Mouse (Mus musculus) liver, embryonic 14.5 days (tissue): ENCODE measurements around the gene Cfl1. TPM values are rescaled to one million over a fixed set of nuclear protein-coding genes. Genes with fewer than 3 reads are reported as not detected.

ENCODE experiments used
- ATAC-seq: fragments of 200-750 bp; cut with Nextera tagmentation; 2 replicates; pipeline ENCODE4 v1.8.0; 2017; ENCODE audit warnings: moderate number of reproducible peaks, mild to moderate bottlenecking, moderate library complexity; ENCODE audit not compliant: insufficient read depth
- DNase-seq, 3 experiments: peaks; one replicate each; pipeline ENCODE4 v3.0.0-alpha.2; 2012 to 2013; ENCODE audit warnings: low read depth in 3 of 3, low spot score in 3 of 3
- H3K27ac ChIP-seq: fragments of 300-500 bp; sonication (generic); 2 replicates; pipeline ENCODE4 v1.5.1; 2014; ENCODE audit warnings: moderate library complexity, mild to moderate bottlenecking, control low read depth, inconsistent platforms
- H3K27me3 ChIP-seq: fragments of 300-500 bp; sonication (generic); 2 replicates; pipeline ENCODE4 v1.6.1; 2014; ENCODE audit warnings: mild to moderate bottlenecking, low read length, moderate library complexity; ENCODE audit not compliant: control insufficient read depth, insufficient read depth
- H3K36me3 ChIP-seq: fragments of 300-500 bp; sonication (generic); replicated peaks from 2 replicates; pipeline ENCODE4 v1.6.1; 2014; ENCODE audit warnings: low read depth; ENCODE audit not compliant: control insufficient read depth, insufficient read depth
- H3K4me1 ChIP-seq, 2 experiments: fragments of 200-500 bp in 1 of 2; fragments of 300-500 bp in 1 of 2; sonication (generic) in 1 of 2; replicated peaks; 2 replicates each; pipeline ENCODE4 v1.6.1; 2012 to 2014; ENCODE audit warnings: antibody characterized with exemption in 1 of 2, inconsistent platforms in 1 of 2, low read length in 1 of 2; ENCODE audit not compliant: control insufficient read depth in 2 of 2, insufficient read depth in 2 of 2
- H3K4me2 ChIP-seq: fragments of 300-500 bp; sonication (generic); 2 replicates; pipeline ENCODE4 v1.6.1; 2014; ENCODE audit warnings: low read depth, mild to moderate bottlenecking, control low read depth, moderate library complexity
- H3K4me3 ChIP-seq, 2 experiments: fragments of 200-500 bp in 1 of 2; fragments of 300-500 bp in 1 of 2; sonication (generic) in 1 of 2; 2 replicates each; pipeline ENCODE4 v1.5.1; 2012 to 2014; ENCODE audit warnings: low read depth in 2 of 2, low read length in 2 of 2, mild to moderate bottlenecking in 2 of 2, control low read depth in 1 of 2, inconsistent platforms in 1 of 2, moderate library complexity in 1 of 2; ENCODE audit not compliant: insufficient read depth in 1 of 2
- H3K9ac ChIP-seq: fragments of 300-500 bp; sonication (generic); replicated peaks from 2 replicates; pipeline ENCODE4 v1.6.1; 2014; ENCODE audit warnings: mild to moderate bottlenecking, control low read depth, moderate library complexity
- H3K9me3 ChIP-seq: fragments of 300-500 bp; sonication (generic); 2 replicates; pipeline ENCODE4 v1.6.1; 2016; ENCODE audit warnings: low read length, mixed read lengths; ENCODE audit not compliant: control insufficient read depth
- CTCF ChIP-seq: IDR thresholded peaks from 2 replicates; pipeline ENCODE4 v1.5.1; 2016; ENCODE audit warnings: antibody characterized with exemption, low read depth, control low read depth
- EP300 ChIP-seq: IDR thresholded peaks from 2 replicates; pipeline ENCODE4 v1.6.1; 2016; ENCODE audit warnings: antibody characterized with exemption, low read depth
- WGBS: fragments of 180-500 bp; shearing (Covaris S2); extraction: QIAGEN DNeasy Blood & Tissue Kit; methylation state at CpG from one replicate; pipeline ENCODE4 v1.1.7; 2014; ENCODE audit not compliant: insufficient replicate concordance; 5-methylcytosine and 5-hydroxymethylcytosine counted together
- polyA plus RNA-seq, 2 experiments: library from polyadenylated mRNA; depleted of rRNA in 1 of 2; stranded (reverse) in 1 of 2; unstranded in 1 of 2; fragments of >200 nt; fragmentation: Nextera tagmentation in 1 of 2; extraction: Ambion mirVana in 1 of 2; gene quantifications; 2 replicates each; pipeline versions ENCODE4 v1.2.1 to v1.2.3; 2012 to 2014

Gene Cfl1
- polyA plus RNA-seq (2012; rRNA removed) = 432 and 443 TPM in 2 replicates
- 1,304 and 1,332 TPM in 2 replicates for polyA plus RNA-seq (2014; fragmentation: Nextera tagmentation; extraction: Ambion mirVana)

- TF ChIP-seq CTCF (no peak; the same call in 1 of the 2 replicates), EP300 (peak; percentile 14; the same call in 1 of the 2 replicates)
- Histone ChIP-seq H3K9me3 (no peaks in the 10 kb centered on the region), H3K4me1 (peaks cover 19 to 24% of the 10 kb centered on the region in 2 experiments), H3K9ac (peak within 1 kb of the TSS; percentile 86), H3K4me2 (peak within 1 kb of the TSS; percentile 99), H3K27ac (peak within 1 kb of the TSS; percentile 91), H3K27me3 (no peaks in the 10 kb centered on the region), H3K36me3 (peaks cover 32% of the 10 kb centered on the region), H3K4me3 (peak within 1 kb of the TSS; percentile 81 to 91)
- DNase-seq (peak; percentile 92 to 94 (median 93)), ATAC-seq (peak; percentile 63)
- WGBS = under 1% methylated on average over 60 of the region's 62 CpGs
Measured at GRCm38 (mm10) chr19:5490313-5490897, at the start of gene Cfl1. Gene Cfl1, plus strand, starts transcription at chr19:5490455.

GRCm38 (mm10) chr19:5444371-5444908, 45.8 kb upstream of the Cfl1 start:
- DNase-seq (no peak), ATAC-seq (no peak)
- H3K36me3 ChIP-seq = no peaks in the 10 kb centered on the region
- H3K4me1 ChIP-seq = peaks cover 5 to 11% of the 10 kb centered on the region in 2 experiments
- no peak overlapping the region for H3K27ac ChIP-seq
- peaks cover 36% of the 10 kb centered on the region for H3K27me3 ChIP-seq
- H3K4me3 ChIP-seq = no peak overlapping the region
- TF ChIP-seq CTCF (no peak), EP300 (no peak)
- no peak overlapping the region for H3K9ac ChIP-seq
- WGBS = 51% methylated on average over 9 of the region's 9 CpGs
- no peak overlapping the region for H3K4me2 ChIP-seq
- peaks cover 5% of the 10 kb centered on the region for H3K9me3 ChIP-seq

DNA sequence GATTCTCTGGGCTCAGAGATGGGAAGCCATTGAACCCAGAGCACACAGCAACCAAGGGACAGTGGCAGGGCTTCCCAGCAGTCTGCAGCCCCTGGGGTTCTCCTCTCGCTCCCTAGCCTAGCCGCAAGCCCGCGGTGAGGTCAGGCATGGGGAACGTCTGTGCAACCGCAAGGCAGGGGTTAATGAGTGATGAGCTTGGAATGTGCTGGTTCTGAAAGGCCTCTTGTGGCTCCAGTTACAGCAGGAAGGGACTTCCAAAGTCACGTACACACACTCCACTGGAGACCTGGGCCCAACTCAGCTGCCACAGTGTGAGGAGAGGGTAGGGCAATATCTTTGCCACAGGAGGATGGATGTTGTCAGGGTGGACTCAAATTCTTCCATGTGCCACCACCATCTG, 45.3 kb upstream of the Cfl1 start:
- Histone ChIP-seq H3K36me3 (no peaks in the 10 kb centered on the region), H3K27me3 (peaks cover 39% of the 10 kb centered on the region), H3K9me3 (peaks cover 5% of the 10 kb centered on the region), H3K4me2 (no peak overlapping the region), H3K4me3 (no peak overlapping the region), H3K27ac (no peak overlapping the region), H3K4me1 (peaks cover 5 to 11% of the 10 kb centered on the region in 2 experiments), H3K9ac (no peak overlapping the region)
- no peak for DNase-seq
- ATAC-seq = no peak
- TF ChIP-seq EP300 (no peak), CTCF (no peak)
- 34% methylated on average over 7 of the region's 7 CpGs for WGBS

DNA sequence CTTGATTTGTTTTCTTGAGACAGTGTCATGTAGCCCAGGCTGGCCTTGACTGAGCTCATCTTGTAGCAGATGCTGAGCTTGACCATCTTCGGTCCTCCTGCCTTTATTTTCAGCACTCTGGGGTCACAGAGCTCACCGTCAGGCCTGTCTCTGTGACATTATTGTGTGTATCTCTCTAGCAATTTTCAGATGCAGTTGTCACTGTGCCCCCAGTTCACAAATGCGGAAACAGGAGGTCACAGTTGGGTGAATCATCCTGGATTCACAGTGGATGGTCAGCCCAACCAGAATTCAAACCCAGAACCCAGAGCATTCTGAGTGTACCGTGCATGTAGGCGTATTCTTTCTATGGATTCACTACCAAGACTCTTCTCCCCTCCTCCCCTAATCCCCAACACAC, 44.5 kb upstream of the Cfl1 start:
- Histone ChIP-seq H3K4me3 (no peak overlapping the region), H3K27ac (no peak overlapping the region), H3K4me2 (no peak overlapping the region), H3K36me3 (no peaks in the 10 kb centered on the region), H3K9me3 (no peaks in the 10 kb centered on the region), H3K27me3 (peaks cover 43% of the 10 kb centered on the region), H3K4me1 (peaks cover 5 to 11% of the 10 kb centered on the region in 2 experiments), H3K9ac (no peak overlapping the region)
- no peak for ATAC-seq
- TF ChIP-seq CTCF = no peak
- no peak for TF ChIP-seq EP300
- DNase-seq = no peak
- WGBS = 72% methylated on average over 5 of the region's 5 CpGs

- DNase-seq (no peak), ATAC-seq (peak; percentile 40; the same call in 1 of the 2 replicates)
- TF ChIP-seq CTCF (no peak), EP300 (no peak)
- under 1% methylated on average over 70 of the region's 70 CpGs for WGBS
- H3K4me1 ChIP-seq = peaks cover 5 to 11% of the 10 kb centered on the region in 2 experiments
- no peaks in the 10 kb centered on the region for H3K36me3 ChIP-seq
- H3K27me3 ChIP-seq = peaks cover 41% of the 10 kb centered on the region
- peak within 1 kb of the TSS; percentile 19 for H3K9ac ChIP-seq
- H3K4me3 ChIP-seq = peak within 1 kb of the TSS; percentile 57 to 59
- H3K4me2 ChIP-seq = peak within 1 kb of the TSS; percentile 80
- no peak within 1 kb of the TSS for H3K27ac ChIP-seq
- H3K9me3 ChIP-seq = no peaks in the 10 kb centered on the region
Measured at GRCm38 (mm10) chr19:5447515-5448353, 42.5 kb upstream of the Cfl1 start, which contains the start of gene Fosl1. Gene Fosl1, plus strand, starts transcription at chr19:5447547.
